Mouse (Mus musculus): Measurements from ENCODE around the gene Isl1.
A peak's percentile ranks its signal among the peaks of the same experiment; 100 is the strongest.

Gene Isl1

DNA sequence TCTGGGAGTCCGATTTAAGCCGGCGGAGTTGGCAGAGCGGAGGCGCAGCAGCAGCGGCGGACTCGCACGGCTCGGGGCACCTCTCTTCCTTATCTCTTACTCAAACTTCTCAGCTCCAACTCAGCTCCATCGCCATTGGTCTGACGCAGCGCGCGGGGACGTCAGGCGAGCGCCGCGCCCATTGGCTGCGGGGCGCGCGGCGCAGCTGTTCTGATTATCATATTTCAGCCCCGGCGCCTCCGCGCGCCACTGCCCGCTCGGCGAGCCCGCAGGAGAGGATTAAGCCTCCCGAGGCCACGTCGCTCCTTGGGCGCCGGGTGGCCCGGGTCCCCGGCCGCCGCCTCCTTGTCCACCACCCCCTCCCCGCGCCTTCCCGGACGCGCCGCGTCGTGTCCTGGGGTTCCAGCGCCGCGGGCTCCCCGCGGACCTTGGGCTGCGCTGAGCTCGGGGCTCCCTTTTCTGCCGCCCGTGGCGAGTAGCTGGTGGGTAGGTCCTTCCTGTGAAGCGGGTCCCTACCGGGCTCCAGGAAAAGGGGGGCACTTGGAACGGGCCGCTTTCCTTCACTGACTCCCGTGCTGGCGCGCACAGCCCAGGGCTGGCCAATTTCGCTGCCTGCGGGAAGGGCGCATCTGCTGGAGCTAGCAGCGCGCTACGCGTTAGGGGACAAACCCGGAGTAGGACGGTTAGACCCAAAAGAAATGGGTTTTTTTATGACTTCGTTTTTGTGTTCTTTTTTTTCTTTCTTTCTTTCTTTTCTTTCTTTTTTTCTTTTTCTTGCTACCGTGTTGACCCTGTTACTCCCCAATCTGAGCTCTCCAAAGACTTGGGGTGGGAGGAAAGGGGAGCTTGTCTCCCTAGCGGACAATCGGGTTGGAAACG lies at the start of gene Isl1:
Isl1 (minus strand) TSS at position 106 of the 879 bp plus-strand sequence.
- peak; percentile 50 for DNase-seq

DNA sequence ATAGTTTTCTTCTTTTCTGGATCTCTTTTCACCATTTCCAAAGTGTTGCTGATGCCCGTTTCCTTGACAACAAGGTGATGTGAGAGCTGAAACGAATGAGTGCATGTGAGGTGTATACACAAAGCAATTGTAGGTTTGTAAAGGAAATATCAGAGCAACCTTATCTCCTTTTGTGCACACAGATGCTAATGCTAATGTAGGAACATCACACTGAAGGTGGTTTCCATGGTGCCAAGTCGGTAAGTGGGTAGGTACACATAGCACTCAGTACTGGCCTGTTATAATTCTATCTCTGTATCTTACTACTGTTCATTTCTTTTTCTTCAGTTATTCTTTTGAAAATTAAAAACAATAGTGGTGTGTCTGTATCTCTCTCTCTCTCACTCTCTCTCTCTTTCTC lies 26.3 kb upstream of the Isl1 start:
- no peak for DNase-seq

DNA sequence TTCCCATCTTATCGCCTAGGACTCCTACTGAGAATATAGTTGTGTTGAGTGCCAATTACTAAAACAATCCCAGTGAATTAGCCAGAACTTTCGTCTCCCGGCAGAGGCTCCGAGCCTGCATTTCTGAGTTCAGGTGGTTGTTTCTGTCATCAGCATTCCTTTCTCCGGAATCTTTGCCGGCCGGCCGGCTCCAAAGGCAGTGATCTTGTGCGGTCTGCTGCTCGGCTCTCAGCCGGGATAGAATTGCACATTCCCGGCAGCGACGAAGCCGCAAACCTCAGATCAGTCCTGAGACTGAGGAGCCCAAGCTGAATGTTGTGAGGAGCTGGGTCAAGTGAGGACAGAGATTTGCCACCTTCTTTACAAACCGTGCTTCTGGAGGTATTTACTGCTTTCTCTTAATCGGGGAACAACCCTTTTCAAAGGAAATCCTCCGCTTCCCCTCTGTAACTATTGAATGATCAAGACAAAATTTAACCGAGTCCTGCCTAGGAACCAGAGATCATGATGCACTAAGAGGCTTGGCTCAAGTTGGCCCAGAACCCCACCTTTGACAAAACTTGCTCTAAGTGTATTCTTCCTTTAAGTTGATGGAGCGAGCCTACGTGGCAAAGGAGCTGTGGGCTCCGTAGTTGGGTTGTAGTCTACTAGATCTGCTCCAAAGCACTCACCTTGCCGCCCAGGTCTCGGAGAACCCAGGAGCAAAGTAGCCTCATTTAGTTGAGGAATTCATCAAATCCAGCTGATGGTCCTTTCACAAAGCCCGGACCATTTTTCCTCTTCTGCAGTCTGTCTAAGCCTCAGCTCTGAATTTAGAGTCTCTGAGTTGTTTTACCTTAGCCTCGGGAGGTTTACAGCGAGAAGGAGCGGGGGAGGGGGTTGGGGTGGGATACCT lies 4.4 kb upstream of the Isl1 start:
- no peak for DNase-seq

DNA sequence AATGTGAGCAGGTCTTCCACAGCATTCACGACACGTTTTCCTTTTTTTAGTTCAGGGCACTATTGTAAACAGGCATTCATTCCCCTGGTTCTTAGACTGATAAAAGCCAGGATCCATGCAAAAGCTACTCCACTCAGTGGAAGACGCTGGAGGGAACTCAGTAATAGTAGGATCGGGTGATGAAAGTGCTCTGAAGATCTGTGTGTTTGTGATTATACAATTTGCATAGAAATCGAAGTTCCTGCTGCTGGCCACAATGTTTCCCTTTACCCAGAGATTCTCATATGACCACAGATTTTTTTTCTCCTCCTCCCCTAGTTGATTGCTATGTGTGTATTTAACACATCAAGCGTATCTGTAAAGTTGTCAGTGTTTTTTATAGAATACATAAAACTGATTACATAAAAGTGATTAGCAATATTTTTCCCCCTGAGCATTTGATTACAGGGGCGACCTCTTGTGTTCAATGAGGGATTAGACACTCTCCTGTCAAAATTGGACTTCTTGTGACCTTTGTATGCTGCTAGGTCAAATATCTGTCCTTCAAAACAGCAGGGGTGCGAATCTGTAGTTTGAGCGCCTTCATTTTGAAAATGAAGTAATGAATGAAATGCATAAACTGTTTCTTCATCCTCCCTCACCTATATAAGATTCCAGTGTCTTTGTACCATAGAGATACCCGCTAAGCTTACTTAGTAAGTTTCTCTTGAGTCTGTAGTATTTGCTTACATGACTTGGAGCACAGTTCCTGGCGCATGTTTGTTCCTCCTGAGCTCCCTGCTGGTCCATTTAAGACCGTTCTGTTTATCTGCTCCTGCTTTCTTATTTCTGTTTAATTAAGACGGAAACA lies 2.6 kb upstream of the Isl1 start:
- no peak for DNase-seq

DNA sequence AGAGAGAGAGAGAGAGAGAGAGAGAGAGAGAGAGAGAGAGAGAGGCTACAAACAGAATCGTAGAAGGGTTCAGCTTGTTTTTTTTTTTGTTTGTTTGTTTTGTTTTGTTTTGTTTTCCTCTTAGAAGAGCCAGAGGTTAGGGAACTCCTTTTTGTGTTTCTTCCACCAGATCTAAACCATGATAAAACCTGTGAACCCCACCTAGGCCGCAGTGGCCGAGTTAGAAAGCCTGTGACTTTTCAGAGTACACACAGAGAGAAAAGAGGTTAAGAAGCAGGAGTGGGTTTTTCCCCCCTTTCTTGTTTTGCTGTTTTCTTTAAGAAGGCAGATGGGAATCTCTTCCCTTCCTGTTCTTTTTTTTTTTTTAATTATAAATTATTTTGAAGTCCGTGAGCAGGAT lies 1.5 kb upstream of the Isl1 start:
- no peak for DNase-seq

DNA sequence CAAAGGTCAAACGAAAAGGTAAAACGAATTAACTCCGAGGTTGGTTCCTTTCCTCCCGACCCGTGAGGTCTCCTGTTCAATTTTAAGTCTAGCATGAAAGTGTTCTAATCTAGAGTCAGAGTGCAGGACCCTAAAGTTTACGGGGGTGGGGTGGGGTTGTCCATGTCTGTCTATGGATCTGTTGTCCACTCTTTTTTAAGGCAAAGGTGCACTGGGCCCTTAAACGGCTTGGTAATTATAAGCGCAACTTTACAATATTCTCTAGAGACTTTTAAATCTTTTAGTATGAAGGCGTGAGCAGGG lies 925 bp upstream of the Isl1 start:
- DNase-seq = no peak

DNA sequence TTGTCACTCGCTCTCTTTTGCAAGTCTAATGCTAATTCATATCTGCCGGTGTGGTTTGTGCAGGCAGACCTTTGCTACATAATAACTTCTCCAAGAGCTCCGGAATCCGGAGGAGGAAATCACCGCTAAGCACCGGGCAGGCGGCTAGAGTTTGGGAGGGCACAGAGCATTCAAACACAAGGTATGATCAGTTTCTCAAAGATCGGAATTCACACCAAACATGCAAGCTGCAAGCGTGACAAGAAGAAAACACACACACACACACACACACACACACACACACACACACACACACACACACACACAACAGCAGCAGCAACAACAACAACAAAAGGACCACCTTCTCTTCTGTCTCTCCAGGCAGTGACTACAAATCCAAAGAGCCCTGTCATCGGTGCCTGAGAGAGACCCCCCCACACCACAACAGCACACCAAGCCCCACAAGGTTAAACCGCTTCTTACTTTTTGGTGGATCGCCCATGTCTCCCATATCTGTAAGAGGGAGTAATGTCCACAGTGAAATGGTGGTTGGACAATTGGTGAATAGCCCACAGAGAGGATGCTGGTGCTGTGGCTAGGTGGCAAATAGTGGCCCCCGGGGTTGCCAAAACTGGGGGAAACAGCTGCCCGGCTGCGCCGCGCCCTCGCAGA lies 431 bp downstream of the Isl1 start:
- no peak for DNase-seq

DNA sequence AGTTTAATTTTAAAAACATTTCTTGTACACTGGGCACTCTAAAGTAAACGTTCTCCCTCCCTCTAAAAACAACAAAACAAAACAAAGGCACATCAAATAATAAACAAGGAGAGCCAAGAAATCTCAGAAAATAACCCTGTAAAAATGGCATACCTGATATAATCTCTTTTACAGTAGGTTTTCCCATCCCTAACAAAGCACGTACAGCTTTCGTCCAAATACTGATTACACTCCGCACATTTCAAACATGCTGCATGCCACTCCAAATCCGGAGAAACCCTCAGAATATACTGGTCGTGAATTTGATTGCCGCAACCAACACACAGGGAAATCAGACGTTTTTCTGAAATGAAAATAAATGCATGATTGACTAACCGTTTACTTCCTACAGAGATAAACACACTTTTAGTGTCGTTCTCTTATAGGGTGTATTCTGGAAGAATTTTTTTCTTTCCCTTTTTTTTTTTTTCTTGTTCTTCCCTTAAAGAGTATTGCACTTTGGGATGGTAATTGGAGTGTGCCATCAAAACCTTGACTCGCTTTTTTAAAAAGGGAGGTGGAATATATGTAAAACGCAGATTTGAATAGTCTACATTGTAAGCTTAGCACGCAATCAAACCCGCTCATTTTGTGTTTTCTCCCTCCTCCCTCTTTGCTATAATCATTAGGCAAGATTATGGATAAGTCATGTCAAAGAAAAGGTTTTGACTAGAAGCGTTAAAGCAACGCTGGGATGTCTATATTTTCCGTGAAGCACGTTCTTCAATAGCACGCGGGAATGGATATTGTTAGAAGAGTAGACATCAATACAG lies 1.2 kb downstream of the Isl1 start:
- DNase-seq = no peak

DNA sequence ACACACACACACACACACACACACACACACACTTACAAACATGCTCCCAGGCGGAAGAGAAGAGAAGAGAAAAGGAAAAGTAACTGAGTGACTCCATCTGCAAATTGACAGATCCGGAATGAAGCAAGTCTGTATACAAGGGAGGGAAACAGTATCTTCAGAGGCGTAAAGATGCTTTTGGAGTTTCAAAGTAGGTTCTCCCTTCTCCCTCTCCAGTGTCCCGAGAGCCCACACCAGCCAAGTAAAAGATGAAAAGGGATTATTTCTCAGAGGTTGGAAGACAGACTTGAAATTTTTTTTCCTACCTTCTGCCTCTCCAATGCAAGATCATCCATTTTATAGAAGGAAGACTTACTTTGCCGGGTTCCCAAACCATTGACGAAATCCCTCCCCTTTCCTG lies 2.9 kb downstream of the Isl1 start:
- no peak for DNase-seq

DNA sequence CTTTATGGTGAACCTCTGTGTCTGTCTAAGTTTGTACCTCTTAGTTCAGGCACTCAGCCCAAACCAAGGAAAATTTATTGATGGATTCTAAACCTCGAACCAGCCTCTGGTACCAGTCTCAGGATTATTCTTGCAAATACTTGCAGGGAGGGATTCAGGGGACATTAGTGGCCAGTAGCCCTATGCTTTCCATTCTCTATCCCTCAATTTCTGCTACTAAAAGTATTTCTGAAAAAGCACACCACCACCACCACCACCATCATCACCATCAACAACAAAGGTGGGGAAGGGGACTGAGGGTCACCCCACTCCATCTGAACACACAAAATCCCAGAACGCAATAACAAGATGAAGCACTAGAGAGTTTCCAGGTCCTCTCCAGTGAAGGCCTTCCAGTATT lies 3.8 kb downstream of the Isl1 start:
- DNase-seq = no peak

DNA sequence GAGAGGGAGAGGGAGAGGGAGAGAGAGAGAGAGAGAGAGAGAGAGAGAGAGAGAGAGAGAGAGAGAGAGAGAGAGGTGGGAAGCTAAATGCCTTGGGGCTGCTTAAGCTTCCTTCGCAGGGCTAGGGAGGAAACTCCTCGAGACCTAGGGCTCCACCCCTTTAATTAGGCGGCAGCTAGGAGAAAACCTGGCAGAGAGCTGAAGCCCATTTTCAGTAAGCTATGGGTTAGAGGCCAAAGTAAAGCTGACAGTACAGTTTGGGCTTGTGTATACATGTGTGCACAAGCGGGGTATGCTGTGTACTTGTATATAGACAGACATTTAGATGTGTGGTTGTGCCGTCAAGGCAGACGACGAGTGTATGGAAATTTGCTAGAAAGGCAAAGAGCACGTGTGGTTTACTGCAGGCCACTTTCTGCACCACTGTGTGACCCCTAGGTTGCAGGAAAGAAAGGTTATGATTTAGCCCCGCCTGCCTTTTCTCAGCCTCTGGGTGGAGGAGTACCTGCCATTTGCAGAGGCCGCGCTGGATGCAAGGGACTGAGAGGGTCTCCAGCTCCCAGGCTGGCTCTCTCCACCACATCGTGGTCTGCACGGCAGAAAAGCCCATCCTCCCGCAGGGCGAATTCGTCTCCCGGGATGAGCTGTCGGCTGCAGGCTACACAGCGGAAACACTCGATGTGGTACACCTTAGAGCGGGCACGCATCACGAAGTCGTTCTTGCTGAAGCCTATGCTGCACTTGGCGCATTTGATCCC lies 4.6 kb downstream of the Isl1 start:
- DNase-seq = no peak

DNA sequence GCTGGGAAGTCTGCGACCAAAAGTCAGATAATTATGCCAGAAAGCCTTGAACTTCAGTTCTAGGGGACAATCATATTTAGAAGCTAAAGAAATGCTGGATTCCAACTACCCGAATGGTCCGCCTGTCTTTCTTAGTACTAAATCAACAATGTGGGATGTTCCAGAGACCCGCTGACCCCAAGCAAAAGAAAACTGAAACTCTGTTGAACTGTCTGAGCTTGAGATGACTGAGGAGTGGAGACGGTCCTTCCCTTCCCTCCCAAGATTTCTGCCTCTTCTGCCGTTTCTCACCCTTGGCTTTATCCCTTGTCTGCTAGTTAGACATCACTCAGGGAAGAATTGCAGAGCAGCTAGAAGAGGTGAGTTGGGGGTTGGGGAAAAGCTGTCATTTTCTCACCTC lies 5.7 kb downstream of the Isl1 start:
- DNase-seq = no peak

DNA sequence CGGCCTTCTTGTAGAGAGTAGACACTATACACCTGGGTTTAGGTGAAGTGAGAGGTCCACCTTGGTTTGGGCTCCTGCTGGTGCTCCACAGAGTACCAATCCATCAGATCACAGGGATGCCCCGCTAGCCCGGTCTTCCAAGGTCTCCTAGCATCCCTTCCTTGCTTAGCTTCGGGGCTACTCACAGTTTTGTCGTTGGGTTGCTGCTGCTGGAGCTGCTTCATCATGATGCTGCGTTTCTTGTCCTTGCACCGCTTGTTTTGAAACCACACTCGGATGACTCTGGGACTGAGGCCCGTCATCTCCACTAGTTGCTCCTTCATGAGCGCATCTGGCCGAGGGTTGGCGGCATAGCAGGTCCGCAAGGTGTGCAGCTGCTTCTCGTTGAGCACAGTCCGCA lies 6.6 kb downstream of the Isl1 start:
- no peak for DNase-seq

DNA sequence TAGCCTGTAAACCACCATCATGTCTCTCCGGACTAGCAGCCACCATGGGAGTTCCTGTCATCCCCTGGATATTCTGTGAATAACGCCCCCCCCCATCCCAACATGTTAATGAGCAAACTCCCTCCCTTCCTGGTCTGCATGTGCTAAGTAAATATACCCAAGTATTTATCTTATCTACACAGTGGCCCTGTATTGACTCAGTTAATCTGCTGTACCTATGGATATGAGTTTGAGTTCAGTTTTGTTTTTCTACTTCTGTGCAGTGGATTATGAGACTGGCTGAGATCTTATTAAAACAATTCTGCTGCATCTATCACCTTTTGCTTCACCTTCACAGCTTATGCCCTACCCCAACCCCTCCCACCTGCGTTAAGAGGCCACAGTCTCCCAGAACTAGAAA lies 7.8 kb downstream of the Isl1 start:
- DNase-seq = no peak

DNA sequence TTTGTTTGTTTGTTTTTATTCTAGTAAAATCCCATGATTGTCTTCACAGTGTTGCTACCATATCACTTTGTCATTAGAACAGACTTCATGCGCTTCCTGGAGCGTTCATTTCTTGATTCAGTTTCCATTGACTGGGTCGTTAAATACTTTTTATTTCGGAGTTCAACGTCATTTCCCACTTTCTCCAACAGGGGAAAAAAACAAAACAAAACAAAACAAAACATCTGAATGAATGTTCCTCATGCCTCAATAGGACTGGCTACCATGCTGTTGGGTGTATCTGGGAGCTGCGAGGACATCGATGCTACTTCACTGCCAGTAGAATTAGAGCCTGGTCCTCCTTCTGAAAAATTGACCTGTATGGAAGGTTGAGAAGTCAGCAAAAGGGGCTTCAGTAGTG lies 10.2 kb downstream of the Isl1 start:
- no peak for DNase-seq

DNA sequence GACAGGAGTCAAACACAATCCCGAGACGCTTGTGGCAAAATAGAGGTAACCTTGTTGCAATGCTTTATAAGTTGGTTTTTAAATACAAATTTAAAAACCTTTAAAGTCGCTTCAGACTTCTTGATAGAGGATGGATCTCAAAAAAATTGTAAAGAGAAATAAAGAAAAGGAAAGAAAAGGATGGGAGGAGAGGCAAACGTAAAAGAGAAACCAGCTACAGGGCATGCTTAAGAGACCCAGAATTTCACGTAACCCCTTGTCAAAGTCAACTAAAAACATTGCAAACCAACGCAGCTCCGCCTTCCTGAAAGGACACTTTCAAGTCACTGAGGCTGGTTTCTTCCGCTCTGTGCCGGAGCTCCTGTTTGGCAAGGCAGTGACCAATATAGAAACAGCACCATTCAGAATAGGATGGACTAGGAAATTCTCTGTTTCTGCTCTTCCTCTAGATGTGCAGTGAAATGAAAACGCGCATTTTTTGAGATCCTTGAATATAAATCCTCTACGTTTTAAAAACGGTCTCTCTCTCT lies 10.8 kb downstream of the Isl1 start:
- DNase-seq = no peak

DNA sequence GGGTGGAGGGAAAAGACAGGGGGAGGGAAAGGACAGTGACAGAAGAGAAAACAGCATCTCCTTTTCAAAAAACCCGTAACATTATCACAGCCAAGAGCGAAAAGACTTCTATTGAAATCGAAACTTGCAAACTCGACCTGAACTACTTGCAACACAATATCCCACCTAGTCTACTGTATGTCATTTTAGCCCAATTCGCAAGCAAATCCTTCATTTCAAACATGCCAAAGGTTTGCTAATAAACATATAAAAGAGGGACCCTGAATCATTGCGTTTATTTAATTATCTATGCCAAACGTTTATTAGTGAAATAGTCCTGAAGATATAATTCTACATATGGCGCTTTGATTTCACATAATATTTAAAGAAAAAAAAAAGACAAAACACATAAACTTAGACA lies 11.5 kb downstream of the Isl1 start:
- no peak for DNase-seq

DNA sequence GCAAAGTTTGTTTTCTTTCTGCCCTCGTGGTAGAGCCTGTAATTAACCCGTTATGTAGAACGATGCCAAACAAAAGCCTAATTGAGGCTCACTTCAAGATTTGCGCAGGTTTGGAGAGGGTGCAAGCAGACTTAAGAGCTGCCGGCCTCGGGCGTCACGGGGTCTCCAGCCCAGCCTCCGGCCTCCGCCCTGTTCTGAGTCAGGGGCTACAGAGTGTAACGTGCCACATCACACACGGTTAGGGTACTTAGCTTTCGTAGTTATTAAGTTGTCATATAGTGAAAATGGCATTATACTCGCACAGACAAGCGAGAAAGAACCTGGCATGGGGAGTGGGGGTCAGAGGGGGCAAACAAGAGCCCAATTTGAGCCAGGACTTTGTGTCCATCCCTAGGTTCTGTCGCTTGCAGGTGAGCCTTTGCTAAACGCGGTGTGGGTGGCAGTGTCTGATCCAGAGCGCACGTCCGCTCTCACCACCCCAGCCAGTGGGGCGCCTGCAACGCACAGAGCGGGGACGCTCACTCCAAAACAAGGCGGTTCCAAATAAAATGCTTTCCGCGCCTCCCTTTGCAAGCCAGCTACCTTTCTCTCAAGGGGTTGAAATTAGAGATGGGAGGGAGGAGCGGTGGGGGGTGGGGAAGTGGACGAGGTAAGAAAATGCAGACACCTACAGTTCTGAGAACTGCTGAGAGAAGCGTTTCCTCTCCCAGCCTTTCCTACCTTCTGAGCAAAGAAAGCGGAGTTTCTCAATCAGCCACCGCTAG lies 12.3 kb downstream of the Isl1 start:
- DNase-seq = no peak

DNA sequence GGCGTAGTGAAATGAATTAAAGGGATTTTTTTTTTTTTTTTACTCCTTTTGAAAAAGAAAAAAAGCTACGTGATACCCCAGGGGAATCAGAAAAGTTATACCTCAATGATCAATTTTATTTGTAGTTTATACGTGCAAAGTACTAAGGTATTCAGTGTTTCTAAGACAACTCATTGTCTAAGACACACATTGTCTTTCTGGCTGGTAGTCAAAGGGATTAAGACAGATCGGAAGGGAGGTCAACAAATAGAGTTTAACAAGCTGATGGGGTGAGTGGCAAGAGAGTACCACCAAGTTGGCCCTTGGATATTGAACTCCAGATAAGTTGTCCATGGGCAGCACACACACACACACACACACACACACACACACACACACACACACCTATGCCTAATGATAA lies 14.1 kb downstream of the Isl1 start:
- no peak for DNase-seq

DNA sequence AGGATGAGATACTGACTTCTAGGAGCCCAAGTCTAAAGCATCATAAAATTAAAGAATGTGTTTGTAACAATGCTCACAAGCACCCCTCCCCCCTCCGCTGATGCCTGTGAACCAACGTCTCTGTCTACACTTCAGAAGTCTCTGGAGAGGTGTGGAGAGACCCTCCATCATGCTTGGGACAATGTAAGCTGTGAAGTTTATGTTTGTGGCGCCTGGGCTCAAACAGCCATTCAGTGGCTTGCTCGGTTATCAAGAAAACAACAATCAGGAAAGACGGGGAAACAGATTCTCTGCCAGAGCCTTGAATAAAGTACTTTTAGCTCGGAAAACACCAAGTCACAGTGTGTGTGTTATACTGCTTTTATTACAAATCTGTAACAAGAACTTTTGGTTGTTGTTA lies 14.8 kb downstream of the Isl1 start:
- no peak for DNase-seq
